Mouse (Mus musculus): ENCODE data around the gene 4933400A11Rik. TPM values are rescaled to one million over a fixed set of nuclear protein-coding genes. Genes with fewer than 3 reads are reported as not detected.

Gene 4933400A11Rik
- polyA plus RNA-seq, 1 experiment from 2014 or later = 0.61 TPM

DNA sequence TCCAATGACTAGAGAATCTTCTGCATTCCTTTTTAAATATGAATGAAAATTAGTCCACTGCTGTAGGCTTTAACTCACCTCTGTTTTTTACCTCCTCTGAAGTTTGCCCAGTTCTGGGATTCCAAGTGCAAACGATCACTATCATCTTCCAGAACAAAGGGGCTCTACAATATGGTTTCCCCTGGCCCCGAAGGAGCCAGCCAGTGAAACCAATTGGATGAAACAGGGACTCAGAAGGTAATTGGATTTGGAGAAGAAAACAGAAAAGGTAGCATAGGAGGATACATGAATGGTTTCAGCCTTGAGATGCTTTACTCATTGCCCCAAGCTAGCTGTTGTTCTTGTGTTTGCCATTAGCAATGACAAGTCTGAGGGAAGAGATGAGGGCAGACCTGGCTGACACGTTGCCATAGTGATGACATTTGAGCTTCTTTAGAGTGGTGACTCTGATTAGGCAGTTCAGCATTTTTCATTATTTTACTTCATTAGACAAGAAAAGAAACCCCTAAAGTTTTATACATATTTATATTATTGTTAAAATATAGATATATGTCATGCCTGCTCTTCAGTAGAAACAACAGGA is 44.0 kb downstream of the 4933400A11Rik start:
- Histone ChIP-seq H3K4me2 (replicated peaks; ENCODE audit: low read depth, low read length) (no peak overlapping the region), H3K4me1 (ENCODE audit: control insufficient read depth, insufficient read depth, low read length) (no peaks in the 10 kb centered on the region), H3K9me3 (ENCODE audit: control insufficient read depth, low read depth, low read length) (no peaks in the 10 kb centered on the region), H3K36me3 (ENCODE audit: control insufficient read depth, insufficient read depth, low read length) (no peaks in the 10 kb centered on the region), H3K9ac (replicated peaks; ENCODE audit: low read depth, low read length) (no peak overlapping the region), H3K4me3 (ENCODE audit: low read depth, low read length) (no peak overlapping the region), H3K27ac (ENCODE audit: low read length) (no peak overlapping the region), H3K27me3 (ENCODE audit: control insufficient read depth, insufficient read depth, low read length) (no peaks in the 10 kb centered on the region)
- no peak for ATAC-seq (ENCODE audit: insufficient number of reproducible peaks, insufficient read depth, low FRiP score, low read depth)
- WGBS = 65% methylated on average over 3 of the region's 3 CpGs

Other genes with a start within 250 kb of the 4933400A11Rik start
- 13.6 and 14.4 TPM in 2 replicates for gene Mid1, start 94.4 kb downstream of the 4933400A11Rik start, polyA plus RNA-seq (2014; fragmentation: Nextera tagmentation; extraction: Ambion mirVana)
- 236 and 294 TPM in 2 replicates for gene Gm21887, start 230.0 kb upstream of the 4933400A11Rik start, polyA plus RNA-seq (2014; fragmentation: Nextera tagmentation; extraction: Ambion mirVana)

Data from stomach, embryonic 14.5 days (tissue).